Mouse (Mus musculus) gastrocnemius, postnatal 4 days (tissue): ENCODE measurements around the gene Sema5a. TPM values are rescaled to one million over a fixed set of nuclear protein-coding genes. Genes with fewer than 3 reads are reported as not detected.

ENCODE experiments used
- DNase-seq, 2 experiments: peaks; one replicate each; pipeline ENCODE4 v3.0.0; 2021 to 2022; ENCODE audit warnings: low spot score in 2 of 2, mixed read lengths in 2 of 2
- total RNA-seq, 2 experiments: library from RNA; stranded (reverse); gene quantifications; 2 replicates each; pipeline ENCODE4 v1.2.3; 2021

Gene Sema5a
- total RNA-seq, 2 experiments from 2014 or later: 43.0 to 43.4 TPM

- DNase-seq: peak in 1 of 2 experiments; percentile 9
Observed at GRCm38 (mm10) chr15:32432927-32433832, 188.6 kb downstream of the Sema5a start.

GRCm38 (mm10) chr15:32433833-32434155 lies 189.2 kb downstream of the Sema5a start:
- DNase-seq: no peak

GRCm38 (mm10) chr15:32434274-32434673 lies 189.7 kb downstream of the Sema5a start:
- no peak for DNase-seq

GRCm38 (mm10) chr15:32437654-32438053 lies 193.0 kb downstream of the Sema5a start:
- peak; percentile 42 to 67 for DNase-seq

GRCm38 (mm10) chr15:32442745-32443144 lies 198.1 kb downstream of the Sema5a start:
- DNase-seq: no peak

GRCm38 (mm10) chr15:32447558-32448349 lies 203.1 kb downstream of the Sema5a start:
- DNase-seq: no peak

GRCm38 (mm10) chr15:32459046-32459445 lies 214.4 kb downstream of the Sema5a start:
- no peak for DNase-seq

- no peak for DNase-seq
Observed at GRCm38 (mm10) chr15:32460238-32460637, 215.6 kb downstream of the Sema5a start.

- DNase-seq: no peak
Observed at GRCm38 (mm10) chr15:32471480-32472050, 227.0 kb downstream of the Sema5a start.

GRCm38 (mm10) chr15:32480747-32481146 lies 236.1 kb downstream of the Sema5a start:
- no peak for DNase-seq

- no peak for DNase-seq
Observed at GRCm38 (mm10) chr15:32485064-32485964, 240.7 kb downstream of the Sema5a start.

GRCm38 (mm10) chr15:32487968-32488367 lies 243.4 kb downstream of the Sema5a start:
- DNase-seq: no peak

GRCm38 (mm10) chr15:32494219-32494618 lies 249.6 kb downstream of the Sema5a start:
- no peak for DNase-seq

- DNase-seq: no peak
Observed at GRCm38 (mm10) chr15:32494899-32495298, 250.3 kb downstream of the Sema5a start.

GRCm38 (mm10) chr15:32496880-32497279 lies 252.3 kb downstream of the Sema5a start:
- DNase-seq: no peak

GRCm38 (mm10) chr15:32505941-32506340 lies 261.3 kb downstream of the Sema5a start:
- no peak for DNase-seq

- no peak for DNase-seq
Observed at GRCm38 (mm10) chr15:32508282-32508681, 263.7 kb downstream of the Sema5a start.

- DNase-seq: no peak
Observed at GRCm38 (mm10) chr15:32514877-32515276, 270.3 kb downstream of the Sema5a start.

GRCm38 (mm10) chr15:32517954-32518353 lies 273.3 kb downstream of the Sema5a start:
- DNase-seq: no peak

- DNase-seq: no peak
Observed at GRCm38 (mm10) chr15:32532539-32532938, 287.9 kb downstream of the Sema5a start.
